Mouse (Mus musculus): ENCODE measurements around the gene Fbxo46.
A peak's percentile ranks its signal among the peaks of the same experiment; 100 is the strongest.

DNA sequence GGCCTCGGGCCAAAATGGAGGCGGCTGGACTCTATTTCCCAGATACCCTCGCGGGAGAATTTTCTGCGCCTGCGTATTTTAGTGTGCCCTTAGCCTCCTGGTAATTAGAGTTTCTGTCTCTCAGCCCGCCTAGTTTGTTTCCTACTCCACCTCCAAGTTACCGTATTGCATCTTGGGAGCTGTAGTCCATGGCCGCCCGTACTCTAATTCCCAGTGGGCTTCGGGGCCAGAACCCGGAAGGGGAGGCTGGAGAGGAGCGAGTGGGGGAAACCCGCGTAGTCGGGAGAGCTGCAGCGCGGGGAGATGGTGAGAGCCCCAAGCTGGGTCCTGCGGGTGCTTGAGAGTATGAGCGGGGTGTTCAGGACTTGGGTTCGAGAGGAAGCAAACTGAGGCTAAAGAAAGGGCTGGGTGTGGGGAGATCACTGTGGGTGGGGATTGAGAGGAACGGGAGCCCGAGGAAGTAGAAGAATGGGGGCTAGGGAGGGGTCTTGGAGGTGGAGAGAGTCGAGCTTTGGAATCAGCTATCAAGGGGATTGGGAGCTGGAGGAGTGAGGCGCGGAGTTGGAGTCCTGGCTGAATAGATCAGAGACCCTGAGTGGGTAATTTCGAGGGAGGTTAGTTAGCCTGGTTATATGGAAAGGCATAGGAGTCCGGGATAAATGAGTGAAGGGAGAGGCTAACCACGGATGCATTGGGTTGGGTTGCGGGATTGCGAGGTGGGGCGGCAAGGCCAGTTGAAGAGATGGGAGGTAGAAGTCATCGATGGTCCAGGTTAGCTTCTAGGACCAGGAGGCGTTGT, at the start of gene Fbxo46:
- no peak; the same call in 1 of the 2 replicates for TF ChIP-seq CTCF (IDR thresholded peaks at IDR 0.05; ENCODE audit: borderline replicate concordance, control insufficient read depth, extremely low read depth, insufficient read depth, low read length, poor library complexity)
- TF ChIP-seq POLR2A (IDR thresholded peaks at IDR 0.05; ENCODE audit: control insufficient read depth, extremely low read depth, insufficient read depth, low read length, poor library complexity): peak; percentile 88; the same call in 1 of the 2 replicates
